ENCODE assay signal across 25 mouse cellular contexts in the genomic region with DNA sequence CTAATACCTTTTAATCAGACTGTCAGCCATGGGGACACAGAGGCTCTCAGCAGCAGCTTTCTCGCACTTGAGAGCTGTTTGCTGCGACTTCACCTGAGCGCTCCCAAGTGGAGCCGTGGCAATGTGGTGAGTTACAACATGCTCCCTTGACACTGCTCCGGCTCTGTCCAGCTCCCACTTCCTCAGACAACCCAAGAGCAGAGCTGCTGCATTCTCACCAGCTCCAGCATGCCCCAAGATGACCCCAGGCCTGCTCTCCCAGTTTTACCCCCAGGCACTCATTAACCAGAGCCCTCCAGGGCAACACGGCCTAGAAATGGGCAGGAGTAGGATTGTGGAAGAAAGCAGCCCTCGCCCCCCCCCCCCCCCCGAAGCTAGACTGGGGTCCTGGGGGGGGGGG. TPM values are rescaled to one million over a fixed set of nuclear protein-coding genes. Genes with fewer than 3 reads are reported as not detected.
A peak's percentile ranks its signal among the peaks of the same experiment; 100 is the strongest.
DNase-seq lines count a peak whose midpoint lies in the region; ATAC-seq and TF ChIP-seq lines count a peak whose summit lies in the region.
"Had no signal": no experiment of that assay in that cellular context is flagged by ENCODE, and none has a peak within 500 bp of the region (broad histone marks: within the 10 kb centered on the region; RNA-seq: fewer than 3 reads in every experiment).

No protein-coding gene starts in this region.

- H3K4me3 ChIP-seq in embryonic facial prominence, embryonic 13.5 days = no peak overlapping the region
- H3K4me3 ChIP-seq in embryonic facial prominence, embryonic 10.5 days = no peak overlapping the region
- H3K4me3 ChIP-seq in midbrain, embryonic 10.5 days = no peak overlapping the region
- H3K4me3 ChIP-seq in midbrain, embryonic 16.5 days (ENCODE audit: low read depth, low read length) = no peak overlapping the region
- no peak overlapping the region for H3K4me3 ChIP-seq in kidney, postnatal 0 days (replicated peaks; ENCODE audit: low read depth, low read length)
- H3K4me3 ChIP-seq: embryonic facial prominence, embryonic 12.5 days; forebrain, embryonic 12.5 days; heart, embryonic 13.5 days; hindbrain, embryonic 12.5 days had no signal

- H3K27me3 ChIP-seq in embryonic facial prominence, embryonic 13.5 days = no peaks in the 10 kb centered on the region
- no peaks in the 10 kb centered on the region for H3K27me3 ChIP-seq in embryonic facial prominence, embryonic 10.5 days (replicated peaks; ENCODE audit: low read depth, poor library complexity, severe bottlenecking)
- no peaks in the 10 kb centered on the region for H3K27me3 ChIP-seq in midbrain, embryonic 10.5 days (ENCODE audit: low read depth, poor library complexity, severe bottlenecking)
- H3K27me3 ChIP-seq in midbrain, embryonic 16.5 days (ENCODE audit: control insufficient read depth, insufficient read depth, low read depth, low read length) = no peaks in the 10 kb centered on the region
- H3K27me3 ChIP-seq in kidney, postnatal 0 days (ENCODE audit: insufficient read depth, low read length) = no peaks in the 10 kb centered on the region
- H3K27me3 ChIP-seq: embryonic facial prominence, embryonic 12.5 days; forebrain, embryonic 12.5 days; heart, embryonic 13.5 days; hindbrain, embryonic 12.5 days had no signal

- no peak for DNase-seq in embryonic facial prominence, embryonic 10.5 days (ENCODE audit: low spot score)
- no peak for DNase-seq in midbrain, embryonic 10.5 days (ENCODE audit: low spot score)
- DNase-seq in kidney, postnatal 0 days (ENCODE audit: low spot score) = no peak
- DNase-seq in kidney, postnatal 36 days = peak; percentile 53 to 66
- DNase-seq in heart, adult 11 months = no peak
- no peak for DNase-seq in thymus, postnatal 10 days (ENCODE audit: low spot score in 2 of 2)
- DNase-seq: adrenal gland, adult 8-10 months; adrenal gland, postnatal 36 days; B cell, adult 2 months; cerebellum, adult 2 months; cerebellum, postnatal 10 days; embryo, embryonic 11 days; gastrocnemius, postnatal 14 days; heart, postnatal 4 days had no signal

- peaks cover 14% of the 10 kb centered on the region for H3K4me1 ChIP-seq in embryonic facial prominence, embryonic 13.5 days
- H3K4me1 ChIP-seq in embryonic facial prominence, embryonic 10.5 days = peaks cover 12% of the 10 kb centered on the region
- H3K4me1 ChIP-seq in midbrain, embryonic 10.5 days = peaks cover 21% of the 10 kb centered on the region
- peaks cover 12% of the 10 kb centered on the region for H3K4me1 ChIP-seq in midbrain, embryonic 16.5 days (ENCODE audit: control insufficient read depth, insufficient read depth, low read length)
- H3K4me1 ChIP-seq in kidney, postnatal 0 days (replicated peaks; ENCODE audit: insufficient read depth, low read length) = no peaks in the 10 kb centered on the region
- H3K4me1 ChIP-seq: hindbrain, embryonic 12.5 days had no signal

- peaks cover 91% of the 10 kb centered on the region for H3K36me3 ChIP-seq in embryonic facial prominence, embryonic 13.5 days
- H3K36me3 ChIP-seq in embryonic facial prominence, embryonic 10.5 days (replicated peaks) = peaks cover 95% of the 10 kb centered on the region
- H3K36me3 ChIP-seq in midbrain, embryonic 10.5 days = peaks cover 93% of the 10 kb centered on the region
- peaks cover 35% of the 10 kb centered on the region for H3K36me3 ChIP-seq in midbrain, embryonic 16.5 days (ENCODE audit: control insufficient read depth, insufficient read depth, low read length)
- H3K36me3 ChIP-seq in kidney, postnatal 0 days (ENCODE audit: insufficient read depth, low read length) = peaks cover 76% of the 10 kb centered on the region

- no peak overlapping the region for H3K27ac ChIP-seq in embryonic facial prominence, embryonic 13.5 days
- no peak overlapping the region for H3K27ac ChIP-seq in embryonic facial prominence, embryonic 10.5 days (replicated peaks)
- 0 out of 2 replicates have a peak overlapping the region, but pooled peaks have one; percentile 7 for H3K27ac ChIP-seq in midbrain, embryonic 10.5 days (replicated peaks)
- H3K27ac ChIP-seq in midbrain, embryonic 16.5 days (ENCODE audit: low read length) = no peak overlapping the region
- no peak overlapping the region for H3K27ac ChIP-seq in kidney, postnatal 0 days
- H3K27ac ChIP-seq: embryonic facial prominence, embryonic 12.5 days; forebrain, embryonic 12.5 days; heart, embryonic 13.5 days; hindbrain, embryonic 12.5 days had no signal

- no peaks in the 10 kb centered on the region for H3K9me3 ChIP-seq in embryonic facial prominence, embryonic 13.5 days
- H3K9me3 ChIP-seq in embryonic facial prominence, embryonic 10.5 days = no peaks in the 10 kb centered on the region
- H3K9me3 ChIP-seq in midbrain, embryonic 10.5 days (replicated peaks) = no peaks in the 10 kb centered on the region
- H3K9me3 ChIP-seq in midbrain, embryonic 16.5 days (replicated peaks; ENCODE audit: control insufficient read depth, low read length, poor library complexity, severe bottlenecking) = no peaks in the 10 kb centered on the region
- H3K9me3 ChIP-seq in kidney, postnatal 0 days (replicated peaks; ENCODE audit: low read length) = no peaks in the 10 kb centered on the region
- H3K9me3 ChIP-seq: embryonic facial prominence, embryonic 12.5 days; forebrain, embryonic 12.5 days; G1E; heart, embryonic 13.5 days; hindbrain, embryonic 12.5 days had no signal

- WGBS in embryonic facial prominence, embryonic 13.5 days = 73% methylated on average over 8 of the region's 8 CpGs
- WGBS in embryonic facial prominence, embryonic 10.5 days = 80% methylated on average over 8 of the region's 8 CpGs
- WGBS in midbrain, embryonic 10.5 days = 90% methylated on average over 8 of the region's 8 CpGs
- 85% methylated on average over 6 of the region's 8 CpGs for WGBS in midbrain, embryonic 16.5 days
- WGBS in kidney, postnatal 0 days = 58% methylated on average over 8 of the region's 8 CpGs

- H3K4me2 ChIP-seq in embryonic facial prominence, embryonic 13.5 days = no peak overlapping the region
- no peak overlapping the region for H3K4me2 ChIP-seq in midbrain, embryonic 16.5 days (ENCODE audit: low read length)
- H3K4me2 ChIP-seq in kidney, postnatal 0 days (ENCODE audit: low read length) = no peak overlapping the region
- H3K4me2 ChIP-seq: embryonic facial prominence, embryonic 12.5 days; forebrain, embryonic 12.5 days; heart, embryonic 13.5 days; hindbrain, embryonic 12.5 days had no signal

- no peak overlapping the region for H3K9ac ChIP-seq in embryonic facial prominence, embryonic 13.5 days
- no peak overlapping the region for H3K9ac ChIP-seq in midbrain, embryonic 16.5 days (ENCODE audit: low read depth, low read length)
- no peak overlapping the region for H3K9ac ChIP-seq in kidney, postnatal 0 days (ENCODE audit: low read depth, low read length)
- H3K9ac ChIP-seq: embryonic facial prominence, embryonic 12.5 days; forebrain, embryonic 12.5 days; heart, embryonic 13.5 days; hindbrain, embryonic 12.5 days had no signal

- 0 out of 2 replicates have a peak, but pooled peaks have one; percentile 7 for ATAC-seq in embryonic facial prominence, embryonic 13.5 days (ENCODE audit: insufficient number of reproducible peaks, insufficient read depth, low FRiP score, low TSS enrichment, low read depth)
- ATAC-seq in midbrain, embryonic 16.5 days = no peak
- peak; percentile 75 for ATAC-seq in kidney, postnatal 0 days (replicated peaks; ENCODE audit: low FRiP score, low read depth)
- ATAC-seq: CD4-positive, CD25-positive, alpha-beta regulatory T cell, adult 4 months; forebrain, embryonic 16.5 days had no signal

- TF ChIP-seq CTCF in kidney, postnatal 0 days (IDR thresholded peaks at IDR 0.05; ENCODE audit: low read depth) = no peak

RNA-seq across cellular contexts. Expression of gene Ascl5, which starts 18.9 kb away (rescaled TPM):
- polyA plus RNA-seq in embryonic facial prominence, embryonic 13.5 days (2015; fragmentation: Nextera tagmentation; extraction: Ambion mirVana) = 0.67 and 2.1 TPM in 2 replicates
- 0.47 TPM in 1 of 2 replicates, not detected in the other for polyA plus RNA-seq in embryonic facial prominence, embryonic 10.5 days (2016; fragmentation: Nextera tagmentation; extraction: Ambion mirVana)
- polyA plus RNA-seq in midbrain, embryonic 10.5 days (2016; fragmentation: Nextera tagmentation; extraction: Ambion mirVana) = not detected in 2 replicates
- not detected in 2 replicates for polyA plus RNA-seq in midbrain, embryonic 16.5 days (2015; fragmentation: Nextera tagmentation; extraction: Ambion mirVana)
- not detected in 2 replicates for polyA plus RNA-seq in kidney, postnatal 0 days (2015; fragmentation: Nextera tagmentation; extraction: Ambion mirVana)
- polyA plus RNA-seq: CD4-positive, CD25-positive, alpha-beta regulatory T cell, adult 4 months; cerebellum, adult 2 months; forebrain, embryonic 12.5 days; forebrain, embryonic 16.5 days; G1E; gonadal fat pad, adult 2 months; heart, embryonic 13.5 days; heart, postnatal 0 days; hindbrain, embryonic 12.5 days had no signal

RNA-seq across cellular contexts. Expression of gene Cacna1s, which starts 20.9 kb away (rescaled TPM):
- 0.70 and 1.3 TPM in 2 replicates for polyA plus RNA-seq in embryonic facial prominence, embryonic 13.5 days (2015; fragmentation: Nextera tagmentation; extraction: Ambion mirVana)
- polyA plus RNA-seq in embryonic facial prominence, embryonic 10.5 days (2016; fragmentation: Nextera tagmentation; extraction: Ambion mirVana) = 0.06 and 0.16 TPM in 2 replicates
- 0.14 TPM in 1 of 2 replicates, not detected in the other for polyA plus RNA-seq in midbrain, embryonic 10.5 days (2016; fragmentation: Nextera tagmentation; extraction: Ambion mirVana)
- 0.39 and 1.3 TPM in 2 replicates for polyA plus RNA-seq in midbrain, embryonic 16.5 days (2015; fragmentation: Nextera tagmentation; extraction: Ambion mirVana)
- 0.17 and 0.20 TPM in 2 replicates for polyA plus RNA-seq in kidney, postnatal 0 days (2015; fragmentation: Nextera tagmentation; extraction: Ambion mirVana)
- polyA plus RNA-seq: G1E had no signal

RNA-seq across cellular contexts. Expression of gene Tmem9, which starts 23.7 kb away (rescaled TPM):
- polyA plus RNA-seq in embryonic facial prominence, embryonic 13.5 days (2015; fragmentation: Nextera tagmentation; extraction: Ambion mirVana) = 155 and 171 TPM in 2 replicates
- 139 and 142 TPM in 2 replicates for polyA plus RNA-seq in embryonic facial prominence, embryonic 10.5 days (2016; fragmentation: Nextera tagmentation; extraction: Ambion mirVana)
- 149 and 156 TPM in 2 replicates for polyA plus RNA-seq in midbrain, embryonic 10.5 days (2016; fragmentation: Nextera tagmentation; extraction: Ambion mirVana)
- polyA plus RNA-seq in midbrain, embryonic 16.5 days (2015; fragmentation: Nextera tagmentation; extraction: Ambion mirVana) = 147 and 169 TPM in 2 replicates
- 223 and 242 TPM in 2 replicates for polyA plus RNA-seq in kidney, postnatal 0 days (2015; fragmentation: Nextera tagmentation; extraction: Ambion mirVana)

RNA-seq across cellular contexts. Expression of gene Igfn1, which starts 25.6 kb away (rescaled TPM):
- polyA plus RNA-seq in embryonic facial prominence, embryonic 13.5 days (2015; fragmentation: Nextera tagmentation; extraction: Ambion mirVana) = 0.06 TPM in 1 of 2 replicates, not detected in the other
- polyA plus RNA-seq in embryonic facial prominence, embryonic 10.5 days (2016; fragmentation: Nextera tagmentation; extraction: Ambion mirVana) = 0.04 TPM in 1 of 2 replicates, not detected in the other
- polyA plus RNA-seq in midbrain, embryonic 10.5 days (2016; fragmentation: Nextera tagmentation; extraction: Ambion mirVana) = not detected in 2 replicates
- polyA plus RNA-seq in midbrain, embryonic 16.5 days (2015; fragmentation: Nextera tagmentation; extraction: Ambion mirVana) = 0.11 TPM in 1 of 2 replicates, not detected in the other
- polyA plus RNA-seq in kidney, postnatal 0 days (2015; fragmentation: Nextera tagmentation; extraction: Ambion mirVana) = 0.20 and 0.25 TPM in 2 replicates
- polyA plus RNA-seq: CD4-positive, CD25-positive, alpha-beta regulatory T cell, adult 4 months; forebrain, embryonic 12.5 days; forebrain, embryonic 16.5 days; heart, embryonic 13.5 days; hindbrain, embryonic 12.5 days had no signal

Comparison
In these comparisons a context has a peak if more than half of its experiments do, and no peak if none do; other contexts are left out.
1. DNase-seq: peak in kidney, postnatal 36 days (2 of 2); none in embryonic facial prominence, embryonic 10.5 days (single experiment), midbrain, embryonic 10.5 days (single experiment), kidney, postnatal 0 days (single experiment), heart, adult 11 months (single experiment) and thymus, postnatal 10 days (0 of 2).